Comparison of ENCODE assay signal across 1 mouse cellular context in genomic region chr6:125071896-125072279, GRCm38 (mm10).
TF ChIP-seq lines count a peak whose summit lies in the region.

No protein-coding gene starts in this region.

TF ChIP-seq in MEL, 35 proteins besides CTCF, POLR2A, EP300 and RAD21:
- TF ChIP-seq TCF12 (IDR thresholded peaks at IDR 0.05; ENCODE audit: low read depth, low read length) (peak; percentile 39; the same call in 1 of the 2 replicates), MAZ (IDR thresholded peaks at IDR 0.05; ENCODE audit: low read depth, low read length) (peak; percentile 97), CHD2 (IDR thresholded peaks at IDR 0.05; ENCODE audit: low read length) (no peak), NELFE (IDR thresholded peaks at IDR 0.05; ENCODE audit: low read depth, low read length) (peak; percentile 39; the same call in 1 of the 2 replicates), ZC3H11A (IDR thresholded peaks at IDR 0.05; ENCODE audit: low read depth, low read length) (no peak)
